Mouse (Mus musculus): Measurements from ENCODE around the gene Mtmr3. TPM values are rescaled to one million over a fixed set of nuclear protein-coding genes. Genes with fewer than 3 reads are reported as not detected.
"Not testable (repeated sequence)": the region's sequence is repeated elsewhere in the genome, so short reads cannot be mapped to it uniquely, and the experiment has no call there.

Mtmr3 gene
- total and polyA plus RNA-seq, 2 experiments from 2014 or later = 25.8 to 82.6 TPM

DNA sequence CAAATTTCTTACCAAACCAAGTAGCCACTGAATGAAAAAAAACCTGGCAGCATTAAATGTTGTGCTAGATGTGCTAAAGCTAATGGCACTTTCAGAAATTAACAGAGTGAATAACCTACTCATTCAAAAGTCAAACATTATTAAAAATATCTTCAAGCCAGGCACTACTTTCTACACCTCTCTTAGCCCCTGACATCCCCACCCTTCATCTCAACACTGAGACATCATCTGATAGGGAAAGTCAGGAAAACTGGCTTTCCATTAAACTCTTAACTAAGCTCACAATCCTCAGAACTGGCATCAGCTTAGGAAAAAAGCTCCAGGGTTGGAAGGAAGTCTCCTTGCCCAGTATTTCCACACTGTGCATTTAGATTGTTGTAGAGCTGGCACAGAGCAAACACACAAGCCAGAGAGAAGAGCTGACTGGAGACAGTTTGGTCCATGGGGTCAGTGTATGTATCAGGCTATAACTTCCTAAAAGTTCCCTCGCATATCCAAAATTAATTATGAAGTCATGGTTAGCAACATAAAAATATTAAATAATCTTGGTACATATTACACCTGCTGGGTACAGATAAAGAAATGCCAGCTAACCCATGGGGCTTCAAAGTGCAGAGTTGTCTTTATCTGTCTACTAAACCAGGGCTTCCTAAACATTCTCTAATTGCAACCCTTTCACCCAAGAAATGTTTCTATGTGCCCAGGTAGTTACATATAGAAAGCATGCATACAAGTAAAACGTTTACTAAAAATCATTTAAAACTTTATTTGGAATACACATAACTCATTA lies 41.2 kb downstream of the Mtmr3 start:
- no peak for ATAC-seq
- TF ChIP-seq CTCF (IDR thresholded peaks at IDR 0.05; ENCODE audit: low read depth) = no peak
- Histone ChIP-seq H3K4me1 (ENCODE audit: insufficient read depth, low read length) (no peaks in the 10 kb centered on the region), H3K9me3 (ENCODE audit: low read length) (no peaks in the 10 kb centered on the region), H3K36me3 (ENCODE audit: insufficient read depth, low read length) (no peaks in the 10 kb centered on the region), H3K27me3 (ENCODE audit: insufficient read depth, low read length) (no peaks in the 10 kb centered on the region), H3K27ac (no peak overlapping the region), H3K9ac (replicated peaks; ENCODE audit: low read length) (no peak overlapping the region), H3K4me2 (ENCODE audit: low read depth, low read length) (no peak overlapping the region), H3K4me3 (ENCODE audit: low read length) (no peak overlapping the region)
- WGBS = 84% methylated on average over 2 of the region's 2 CpGs
- DNase-seq (ENCODE audit: low spot score) = no peak

DNA sequence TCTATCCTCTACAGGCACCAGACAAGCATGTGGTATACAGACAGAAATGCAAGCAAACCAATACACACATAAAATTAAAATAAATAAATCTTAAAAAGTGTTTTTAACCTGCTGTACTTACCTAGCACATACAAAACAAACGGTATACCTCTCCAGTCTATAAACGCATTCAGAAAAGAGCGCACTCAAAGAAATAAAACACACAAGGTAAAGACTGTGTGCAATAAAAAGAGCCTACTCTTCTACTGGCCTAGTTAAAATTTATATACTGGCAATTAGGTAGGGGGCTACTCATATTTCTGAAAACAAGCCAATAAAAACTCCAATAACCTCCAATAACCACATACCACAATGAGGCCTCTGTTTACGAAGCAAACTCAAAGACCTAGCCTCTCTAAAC lies 47.1 kb downstream of the Mtmr3 start:
- Histone ChIP-seq H3K27me3 (ENCODE audit: insufficient read depth, low read length) (no peaks in the 10 kb centered on the region), H3K36me3 (ENCODE audit: insufficient read depth, low read length) (no peaks in the 10 kb centered on the region), H3K4me1 (ENCODE audit: insufficient read depth, low read length) (no peaks in the 10 kb centered on the region), H3K9ac (replicated peaks; ENCODE audit: low read length) (no peak overlapping the region), H3K27ac (no peak overlapping the region), H3K4me3 (ENCODE audit: low read length) (no peak overlapping the region), H3K4me2 (ENCODE audit: low read depth, low read length) (no peak overlapping the region), H3K9me3 (ENCODE audit: low read length) (no peaks in the 10 kb centered on the region)
- ATAC-seq = no peak
- no peak for DNase-seq (ENCODE audit: low spot score)
- TF ChIP-seq CTCF (IDR thresholded peaks at IDR 0.05; ENCODE audit: low read depth) = no peak
- WGBS = 98% methylated on average over 4 of the region's 4 CpGs

DNA sequence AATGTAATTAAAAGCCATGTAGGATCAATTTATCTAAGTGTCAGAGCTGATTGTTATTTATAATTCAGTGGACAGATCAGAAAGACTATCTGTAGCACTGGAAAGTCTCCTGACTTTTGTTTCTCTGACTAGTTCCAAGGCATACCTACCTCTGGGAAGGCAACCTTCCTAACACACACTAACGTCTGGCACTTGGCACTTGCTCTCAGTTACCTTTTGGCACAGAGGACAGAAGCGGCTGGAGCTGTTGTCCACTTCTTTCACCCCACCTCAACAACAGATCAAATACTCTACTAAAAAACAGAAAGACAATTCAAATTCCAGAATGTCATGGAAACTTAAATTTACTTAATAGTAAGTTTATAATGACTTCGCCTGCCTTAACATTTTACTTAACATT lies 48.7 kb downstream of the Mtmr3 start:
- 64% methylated on average over 3 of the region's 3 CpGs for WGBS
- Histone ChIP-seq H3K36me3 (ENCODE audit: insufficient read depth, low read length) (no peaks in the 10 kb centered on the region), H3K9me3 (ENCODE audit: low read length) (no peaks in the 10 kb centered on the region), H3K4me1 (ENCODE audit: insufficient read depth, low read length) (no peaks in the 10 kb centered on the region), H3K4me2 (ENCODE audit: low read depth, low read length) (no peak overlapping the region), H3K27me3 (ENCODE audit: insufficient read depth, low read length) (no peaks in the 10 kb centered on the region), H3K27ac (no peak overlapping the region), H3K9ac (replicated peaks; ENCODE audit: low read length) (no peak overlapping the region), H3K4me3 (ENCODE audit: low read length) (no peak overlapping the region)
- TF ChIP-seq CTCF (IDR thresholded peaks at IDR 0.05; ENCODE audit: low read depth) = no peak
- DNase-seq (ENCODE audit: low spot score) = no peak
- ATAC-seq = no peak

GRCm38 (mm10) chr11:4545401-4545800 lies 49.3 kb downstream of the Mtmr3 start:
- Histone ChIP-seq H3K4me1 (ENCODE audit: insufficient read depth, low read length) (no peaks in the 10 kb centered on the region), H3K36me3 (ENCODE audit: insufficient read depth, low read length) (no peaks in the 10 kb centered on the region), H3K27ac (no peak overlapping the region), H3K9ac (replicated peaks; ENCODE audit: low read length) (no peak overlapping the region), H3K27me3 (ENCODE audit: insufficient read depth, low read length) (no peaks in the 10 kb centered on the region), H3K4me3 (ENCODE audit: low read length) (no peak overlapping the region), H3K9me3 (ENCODE audit: low read length) (no peaks in the 10 kb centered on the region), H3K4me2 (ENCODE audit: low read depth, low read length) (no peak overlapping the region)
- no peak for ATAC-seq
- TF ChIP-seq CTCF (IDR thresholded peaks at IDR 0.05; ENCODE audit: low read depth) = no peak
- 47% methylated on average over 4 of the region's 4 CpGs for WGBS
- DNase-seq (ENCODE audit: low spot score) = no peak

GRCm38 (mm10) chr11:4544627-4544921 lies 50.1 kb downstream of the Mtmr3 start:
- not testable (repeated sequence) for H3K27ac ChIP-seq; H3K36me3 ChIP-seq (ENCODE audit: insufficient read depth, low read length); H3K4me3 ChIP-seq (ENCODE audit: low read length); H3K9ac ChIP-seq (replicated peaks; ENCODE audit: low read length); DNase-seq (ENCODE audit: low spot score); H3K4me1 ChIP-seq (ENCODE audit: insufficient read depth, low read length); ATAC-seq; H3K9me3 ChIP-seq (ENCODE audit: low read length); H3K4me2 ChIP-seq (ENCODE audit: low read depth, low read length); H3K27me3 ChIP-seq (ENCODE audit: insufficient read depth, low read length)
- WGBS = 80% methylated on average over 1 of the region's 1 CpGs

GRCm38 (mm10) chr11:4543746-4544626 lies 50.7 kb downstream of the Mtmr3 start:
- Histone ChIP-seq H3K4me3 (ENCODE audit: low read length) (no peak overlapping the region), H3K9ac (replicated peaks; ENCODE audit: low read length) (no peak overlapping the region), H3K4me2 (ENCODE audit: low read depth, low read length) (no peak overlapping the region), H3K36me3 (ENCODE audit: insufficient read depth, low read length) (no peaks in the 10 kb centered on the region), H3K4me1 (ENCODE audit: insufficient read depth, low read length) (no peaks in the 10 kb centered on the region), H3K27me3 (ENCODE audit: insufficient read depth, low read length) (no peaks in the 10 kb centered on the region), H3K9me3 (ENCODE audit: low read length) (no peaks in the 10 kb centered on the region), H3K27ac (no peak overlapping the region)
- no peak for DNase-seq (ENCODE audit: low spot score)
- TF ChIP-seq CTCF (IDR thresholded peaks at IDR 0.05; ENCODE audit: low read depth) = no peak
- no peak for ATAC-seq
- 84% methylated on average over 7 of the region's 7 CpGs for WGBS
